Mouse (Mus musculus) liver, postnatal 0 days (tissue): ENCODE data around the gene Dnah8. TPM values are rescaled to one million over a fixed set of nuclear protein-coding genes. Genes with fewer than 3 reads are reported as not detected.

Experiments used
- ATAC-seq: fragments of 200-750 bp; cut with Nextera tagmentation; 2 replicates; pipeline ENCODE4 v1.8.0; 2017; ENCODE audit warnings: mild to moderate bottlenecking, moderate library complexity
- DNase-seq: peaks from one replicate; pipeline ENCODE4 v3.0.0-alpha.2; 2016
- H3K27ac ChIP-seq: fragments of 300-500 bp; sonication (generic); 2 replicates; pipeline ENCODE4 v1.5.1; 2014; ENCODE audit warnings: antibody characterized with exemption, moderate library complexity, mild to moderate bottlenecking, low read depth
- H3K27me3 ChIP-seq: fragments of 300-500 bp; sonication (generic); 2 replicates; pipeline ENCODE4 v1.6.1; 2014; ENCODE audit warnings: low read length, control low read depth, mixed read lengths; ENCODE audit not compliant: insufficient read depth
- H3K36me3 ChIP-seq: fragments of 300-500 bp; sonication (generic); replicated peaks from 2 replicates; pipeline ENCODE4 v1.6.1; 2014; ENCODE audit warnings: mild to moderate bottlenecking, control low read depth, low read length, moderate library complexity, mixed read lengths; ENCODE audit not compliant: insufficient read depth
- H3K4me1 ChIP-seq: fragments of 300-500 bp; sonication (generic); 2 replicates; pipeline ENCODE4 v1.6.1; 2014; ENCODE audit warnings: antibody characterized with exemption, mild to moderate bottlenecking, control low read depth; ENCODE audit not compliant: insufficient read depth
- H3K4me2 ChIP-seq: fragments of 300-500 bp; sonication (generic); 2 replicates; pipeline ENCODE4 v1.6.1; 2014; ENCODE audit warnings: low read depth, mild to moderate bottlenecking, low read length, moderate library complexity, mixed read lengths
- H3K4me3 ChIP-seq: fragments of 300-500 bp; sonication (generic); 2 replicates; pipeline ENCODE4 v1.5.1; 2014; ENCODE audit warnings: low read depth, low read length
- H3K9ac ChIP-seq: fragments of 300-500 bp; sonication (generic); replicated peaks from 2 replicates; pipeline ENCODE4 v1.6.1; 2014; ENCODE audit warnings: mild to moderate bottlenecking, moderate library complexity
- H3K9me3 ChIP-seq: fragments of 300-500 bp; sonication (generic); 2 replicates; pipeline ENCODE4 v1.6.1; 2016; ENCODE audit warnings: mild to moderate bottlenecking, control low read depth, low read length, mixed read lengths
- CTCF ChIP-seq: sonication (generic); IDR thresholded peaks from 2 replicates; pipeline ENCODE4 v1.5.1; 2016; ENCODE audit warnings: antibody characterized with exemption, low read depth
- EP300 ChIP-seq: IDR thresholded peaks from 2 replicates; pipeline ENCODE4 v1.6.1; 2016; ENCODE audit warnings: antibody characterized with exemption, low read depth, mild to moderate bottlenecking
- WGBS: fragments of 180-500 bp; shearing (Covaris S2); extraction: QIAGEN DNeasy Blood & Tissue Kit; methylation state at CpG from one replicate; pipeline ENCODE4 v1.1.7; 2014; ENCODE audit not compliant: insufficient replicate concordance; 5-methylcytosine and 5-hydroxymethylcytosine counted together
- polyA plus RNA-seq: library from polyadenylated mRNA; unstranded; fragments of >200 nt; fragmentation: Nextera tagmentation; extraction: Ambion mirVana; gene quantifications from 2 replicates; pipeline ENCODE4 v1.2.1, GENCODE M21; 2015

Gene Dnah8
- polyA plus RNA-seq, 1 experiment from 2014 or later: 0.63 TPM

DNA sequence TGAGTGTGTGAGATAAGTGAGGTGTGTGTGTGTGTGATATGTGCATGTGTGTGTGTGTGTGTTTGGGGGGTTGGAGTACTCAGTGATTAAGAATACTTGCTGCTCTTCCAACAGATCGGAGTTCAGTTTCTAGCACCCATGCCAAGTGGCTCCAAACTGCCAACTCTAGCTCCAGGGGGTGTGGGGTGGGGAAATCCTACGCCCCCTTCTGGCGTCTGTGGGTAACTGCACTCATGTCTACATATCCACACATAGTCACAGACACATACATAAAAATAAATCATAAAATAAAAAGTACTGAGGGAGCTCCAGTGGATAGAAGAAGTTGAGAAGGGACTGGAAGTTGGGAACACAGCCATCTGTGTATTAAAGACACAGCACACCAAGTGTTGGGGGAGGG is 119.8 kb downstream of the Dnah8 start:
- 75% methylated on average over 3 of the region's 3 CpGs for WGBS
- no peak overlapping the region for H3K27ac ChIP-seq
- DNase-seq: no peak

DNA sequence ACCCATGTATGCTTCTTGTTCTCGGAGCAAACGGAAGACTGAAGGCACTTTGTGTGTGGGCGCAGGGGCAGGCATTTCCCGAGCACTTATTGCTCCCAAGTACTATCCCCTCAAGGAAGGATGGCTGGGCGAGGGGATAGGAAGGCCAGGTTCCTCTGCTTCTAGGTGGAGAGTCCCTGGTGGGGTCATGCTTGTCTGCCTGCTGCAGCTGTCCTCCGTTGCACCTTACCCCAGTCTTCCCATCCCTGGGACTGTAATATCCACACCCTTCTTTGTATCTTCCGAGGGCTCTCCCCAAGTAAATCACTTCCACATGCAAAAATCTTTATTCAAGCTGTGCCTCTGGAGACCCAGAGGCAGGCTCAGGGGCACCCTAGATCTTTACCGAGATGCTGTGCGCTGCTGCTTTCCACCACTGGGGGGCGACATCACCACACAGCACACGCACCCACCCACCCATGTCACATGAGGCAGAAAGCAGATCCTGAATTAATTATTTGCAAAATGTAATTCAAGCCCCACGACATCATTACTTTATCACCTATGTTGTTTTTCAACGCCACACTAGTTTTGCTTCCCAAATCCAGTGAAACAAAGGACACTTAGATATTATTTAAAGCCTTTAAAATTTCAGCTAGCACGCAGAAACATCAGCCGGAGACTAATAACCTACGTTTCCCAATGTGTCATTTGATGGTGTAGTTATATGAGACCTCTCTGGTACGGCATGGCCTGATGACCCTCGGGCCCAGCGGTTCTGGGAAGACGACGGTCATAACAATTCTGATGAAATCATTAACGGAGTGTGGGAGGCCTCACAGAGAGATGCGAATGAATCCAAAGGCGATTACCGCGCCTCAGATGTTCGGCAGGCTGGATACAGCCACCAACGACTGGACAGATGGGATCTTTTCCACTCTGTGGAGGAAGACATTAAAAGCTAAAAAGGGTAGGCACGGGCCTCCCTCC is 122.2 kb downstream of the Dnah8 start:
- H3K4me2 ChIP-seq: no peak overlapping the region
- H3K27me3 ChIP-seq: no peaks in the 10 kb centered on the region
- no peak for TF ChIP-seq EP300
- peak; percentile 89 for TF ChIP-seq CTCF
- H3K36me3 ChIP-seq: no peaks in the 10 kb centered on the region
- WGBS: 63% methylated on average over 29 of the region's 29 CpGs
- H3K4me3 ChIP-seq: no peak overlapping the region
- H3K9ac ChIP-seq: no peak overlapping the region
- DNase-seq (peak; percentile 64), ATAC-seq (no peak)
- no peak overlapping the region for H3K27ac ChIP-seq
- H3K9me3 ChIP-seq: no peaks in the 10 kb centered on the region
- no peaks in the 10 kb centered on the region for H3K4me1 ChIP-seq

More for the DNA sequence above, 119.8 kb downstream of the Dnah8 start:
- ATAC-seq: no peak
- TF ChIP-seq CTCF (0 out of 2 replicates have a peak, but pooled peaks have one; percentile 5), EP300 (no peak)
- H3K27me3 ChIP-seq: no peaks in the 10 kb centered on the region
- no peak overlapping the region for H3K4me3 ChIP-seq
- H3K9ac ChIP-seq: no peak overlapping the region
- no peak overlapping the region for H3K4me2 ChIP-seq
- no peaks in the 10 kb centered on the region for H3K9me3 ChIP-seq
- no peaks in the 10 kb centered on the region for H3K4me1 ChIP-seq
- H3K36me3 ChIP-seq: no peaks in the 10 kb centered on the region

DNA sequence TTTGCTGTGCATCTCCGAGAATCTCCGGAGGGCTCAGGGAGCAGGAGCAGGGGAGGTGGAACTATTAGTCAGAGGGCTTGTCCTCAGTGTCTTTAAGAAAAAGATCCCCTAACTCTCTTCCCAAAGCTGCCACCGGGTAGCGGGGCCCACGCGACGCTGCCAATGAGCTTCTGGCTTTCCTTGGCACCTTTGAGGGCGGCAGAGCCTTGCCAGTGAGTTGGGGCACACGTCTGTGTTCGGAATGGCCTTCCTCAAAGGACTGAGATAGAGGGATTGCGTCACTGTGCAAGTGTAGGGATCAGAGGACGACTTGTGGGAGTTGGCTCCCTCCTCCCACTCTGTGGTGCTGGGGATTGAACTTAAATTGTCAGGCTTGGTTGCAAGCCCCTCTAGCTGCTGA is 125.2 kb downstream of the Dnah8 start:
- H3K27me3 ChIP-seq: no peaks in the 10 kb centered on the region
- WGBS: 79% methylated on average over 12 of the region's 12 CpGs
- no peaks in the 10 kb centered on the region for H3K9me3 ChIP-seq
- no peak overlapping the region for H3K4me3 ChIP-seq
- no peaks in the 10 kb centered on the region for H3K36me3 ChIP-seq
- ATAC-seq (no peak), DNase-seq (no peak)
- TF ChIP-seq CTCF: no peak
- TF ChIP-seq EP300: no peak
- no peak overlapping the region for H3K27ac ChIP-seq
- H3K4me2 ChIP-seq: no peak overlapping the region
- no peak overlapping the region for H3K9ac ChIP-seq
- no peaks in the 10 kb centered on the region for H3K4me1 ChIP-seq

DNA sequence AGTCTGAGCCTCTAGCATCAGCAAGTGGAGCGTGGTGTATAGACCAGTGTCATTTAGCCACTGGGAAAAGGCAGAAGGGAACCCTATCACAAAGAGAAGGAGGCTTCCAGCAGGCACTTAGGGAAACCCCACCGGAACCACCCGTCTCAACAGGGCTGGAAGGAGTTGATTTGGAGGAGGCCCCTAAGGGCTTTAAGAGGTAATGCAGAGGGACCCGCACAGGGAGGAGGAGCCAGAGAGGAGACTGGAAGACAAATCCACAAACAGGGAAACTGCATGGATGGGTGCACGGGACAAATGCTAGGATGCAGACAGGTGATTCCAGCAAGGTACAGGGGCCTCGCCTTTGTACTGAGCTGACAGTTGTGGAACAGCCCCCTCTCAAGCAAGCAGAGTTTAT is 126.1 kb downstream of the Dnah8 start:
- Histone ChIP-seq H3K4me3 (no peak overlapping the region), H3K9ac (no peak overlapping the region), H3K4me1 (no peaks in the 10 kb centered on the region), H3K27ac (no peak overlapping the region), H3K27me3 (no peaks in the 10 kb centered on the region), H3K36me3 (no peaks in the 10 kb centered on the region), H3K4me2 (no peak overlapping the region), H3K9me3 (no peaks in the 10 kb centered on the region)
- TF ChIP-seq CTCF (no peak), EP300 (no peak)
- ATAC-seq (no peak), DNase-seq (no peak)
- 54% methylated on average over 6 of the region's 6 CpGs for WGBS

DNA sequence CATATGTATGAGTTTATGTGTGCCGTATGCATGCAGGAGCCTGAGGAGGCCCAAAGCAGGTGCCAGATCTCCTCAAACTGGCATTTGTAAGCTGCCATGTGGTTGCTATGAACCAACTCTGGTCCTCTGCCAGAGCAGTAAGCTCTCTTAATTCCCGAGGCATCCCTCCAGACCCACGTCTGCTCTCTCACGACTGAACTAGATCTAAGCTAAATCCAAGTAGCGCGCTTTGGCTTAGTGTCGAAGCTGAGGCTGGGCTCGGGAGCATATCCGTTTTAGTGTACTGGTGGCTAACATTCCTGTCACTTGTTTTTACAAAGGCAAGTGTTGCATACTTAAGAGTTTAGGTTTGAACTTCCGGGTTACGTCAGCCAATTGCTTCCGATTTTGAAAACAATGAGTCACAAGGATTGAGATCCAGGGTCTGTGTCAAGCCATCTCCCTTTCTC is 128.2 kb downstream of the Dnah8 start:
- TF ChIP-seq EP300 (no peak), CTCF (no peak)
- H3K36me3 ChIP-seq: no peaks in the 10 kb centered on the region
- H3K27me3 ChIP-seq: no peaks in the 10 kb centered on the region
- no peak overlapping the region for H3K4me2 ChIP-seq
- no peak overlapping the region for H3K27ac ChIP-seq
- H3K4me1 ChIP-seq: no peaks in the 10 kb centered on the region
- ATAC-seq: no peak
- H3K9me3 ChIP-seq: peaks cover 3% of the 10 kb centered on the region
- 83% methylated on average over 12 of the region's 12 CpGs for WGBS
- no peak overlapping the region for H3K9ac ChIP-seq
- H3K4me3 ChIP-seq: no peak overlapping the region
- DNase-seq: no peak

DNA sequence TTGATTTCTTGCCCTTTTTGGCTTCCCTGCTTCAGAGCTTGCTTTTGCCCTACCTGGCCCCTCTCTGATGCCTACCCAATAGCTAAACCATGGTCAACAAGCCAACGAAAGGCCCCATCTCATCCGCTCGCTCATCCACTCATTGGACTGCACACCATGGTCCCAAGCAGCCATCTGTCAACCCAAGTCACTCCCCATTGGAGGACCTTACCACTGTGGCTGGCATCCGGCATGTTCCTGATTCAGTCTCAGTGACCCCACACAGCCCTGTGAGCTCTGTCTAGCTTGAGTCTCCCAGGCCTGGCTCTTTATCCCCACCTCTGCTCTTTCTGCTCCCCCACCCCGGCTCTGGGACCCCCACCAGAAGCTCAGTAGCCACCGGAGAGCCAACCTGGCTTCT is 129.0 kb downstream of the Dnah8 start:
- Histone ChIP-seq H3K36me3 (no peaks in the 10 kb centered on the region), H3K4me2 (no peak overlapping the region), H3K9me3 (peaks cover 3% of the 10 kb centered on the region), H3K27me3 (no peaks in the 10 kb centered on the region), H3K9ac (no peak overlapping the region), H3K4me3 (no peak overlapping the region), H3K4me1 (no peaks in the 10 kb centered on the region), H3K27ac (no peak overlapping the region)
- 81% methylated on average over 6 of the region's 6 CpGs for WGBS
- ATAC-seq: no peak
- TF ChIP-seq EP300 (no peak), CTCF (no peak)
- no peak for DNase-seq
